Mouse (Mus musculus) urinary bladder, postnatal 10 days (tissue): ENCODE data around the gene Ces1b.

Experiments used
- DNase-seq: peaks from one replicate; pipeline ENCODE4 v3.0.0; 2022; ENCODE audit warnings: low spot score

Ces1b gene

GRCm38 (mm10) chr8:93010286-93010685 is 69.5 kb downstream of the Ces1b start:
- DNase-seq = no peak
